Mouse (Mus musculus): ENCODE data around the gene Metrn.

GRCm38 (mm10) chr17:25842509-25842908 is 45.6 kb upstream of the Metrn start:
- TF ChIP-seq CTCF (IDR thresholded peaks at IDR 0.05; ENCODE audit: low read depth): no peak
- TF ChIP-seq EP300 (IDR thresholded peaks at IDR 0.05; ENCODE audit: low read depth): no peak
